Mouse (Mus musculus) heart, embryonic 16.5 days (tissue): ENCODE data around the gene Rap1gds1. TPM values are rescaled to one million over a fixed set of nuclear protein-coding genes. Genes with fewer than 3 reads are reported as not detected.

Experiments used
- ATAC-seq: fragments of 200-750 bp; cut with Nextera tagmentation; replicated peaks from 2 replicates; pipeline ENCODE4 v1.8.0; 2017; ENCODE audit warnings: moderate number of reproducible peaks; ENCODE audit not compliant: insufficient read depth, low FRiP score; ENCODE audit errors: extremely low read depth
- H3K27ac ChIP-seq: fragments of 300-500 bp; sonication (generic); 2 replicates; pipeline ENCODE4 v1.5.1; 2014; ENCODE audit warnings: mild to moderate bottlenecking, low read length, control low read depth, moderate library complexity
- H3K27me3 ChIP-seq: fragments of 300-500 bp; sonication (generic); 2 replicates; pipeline ENCODE4 v1.6.1; 2014; ENCODE audit warnings: low read length, mixed read lengths; ENCODE audit not compliant: control insufficient read depth, insufficient read depth
- H3K36me3 ChIP-seq: fragments of 300-500 bp; sonication (generic); 2 replicates; pipeline ENCODE4 v1.6.1; 2014; ENCODE audit not compliant: control insufficient read depth, insufficient read depth
- H3K4me1 ChIP-seq: fragments of 300-500 bp; sonication (generic); 2 replicates; pipeline ENCODE4 v1.6.1; 2014; ENCODE audit warnings: low read length, mixed read lengths; ENCODE audit not compliant: control insufficient read depth, insufficient read depth
- H3K4me2 ChIP-seq: fragments of 300-500 bp; sonication (generic); 2 replicates; pipeline ENCODE4 v1.6.1; 2014; ENCODE audit warnings: low read depth, mild to moderate bottlenecking, control low read depth, low read length
- H3K4me3 ChIP-seq: fragments of 300-500 bp; sonication (generic); 2 replicates; pipeline ENCODE4 v1.5.1; 2014; ENCODE audit warnings: mild to moderate bottlenecking, control low read depth, low read length
- H3K9ac ChIP-seq: fragments of 300-500 bp; sonication (generic); 2 replicates; pipeline ENCODE4 v1.6.1; 2014; ENCODE audit warnings: low read length, control low read depth
- H3K9me3 ChIP-seq: fragments of 300-500 bp; sonication (generic); replicated peaks from 2 replicates; pipeline ENCODE4 v1.6.1; 2016; ENCODE audit warnings: low read length; ENCODE audit not compliant: control insufficient read depth
- WGBS: fragments of 180-500 bp; shearing (Covaris S2); extraction: QIAGEN DNeasy Blood & Tissue Kit; methylation state at CpG from one replicate; pipeline ENCODE4 v1.1.7; 2014; 5-methylcytosine and 5-hydroxymethylcytosine counted together
- polyA plus RNA-seq: library from polyadenylated mRNA; unstranded; fragments of >200 nt; fragmentation: Nextera tagmentation; extraction: Ambion mirVana; gene quantifications from 2 replicates; pipeline ENCODE4 v1.2.1, GENCODE M21; 2015

Gene Rap1gds1
- 55.0 and 56.2 TPM in 2 replicates for polyA plus RNA-seq

- under 1% methylated on average over 78 of the region's 97 CpGs for WGBS
- Histone ChIP-seq H3K9me3 (no peaks in the 10 kb centered on the region), H3K4me2 (peak within 1 kb of the TSS; percentile 73), H3K27me3 (no peaks in the 10 kb centered on the region), H3K4me1 (peaks cover 15% of the 10 kb centered on the region), H3K9ac (peak within 1 kb of the TSS; percentile 99), H3K27ac (peak within 1 kb of the TSS; percentile 98), H3K4me3 (peak within 1 kb of the TSS; percentile 98), H3K36me3 (no peaks in the 10 kb centered on the region)
- peak; percentile 56 for ATAC-seq
Observed at GRCm38 (mm10) chr3:139074484-139075211, at the start of gene Rap1gds1. TSS of gene Rap1gds1 (minus strand) at chr3:139075201.

DNA sequence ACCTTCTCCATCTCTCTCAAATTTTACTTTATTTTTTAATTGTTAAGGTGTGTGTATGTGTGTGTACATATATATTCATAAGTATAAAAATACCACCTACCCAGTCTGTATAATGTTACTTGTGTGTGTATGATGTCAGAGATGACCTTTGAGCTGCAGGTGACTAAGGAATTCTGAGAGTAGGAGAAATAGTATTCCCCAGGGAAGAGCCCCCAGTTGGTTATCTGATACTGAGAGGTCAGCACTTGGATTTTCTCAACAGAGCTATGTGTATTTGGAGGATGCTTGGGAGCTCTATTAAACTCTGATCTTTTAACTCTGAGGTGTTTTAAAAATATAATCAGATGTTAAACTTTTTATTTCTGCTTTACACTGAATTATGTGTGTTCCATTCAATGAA lies 43.4 kb upstream of the Rap1gds1 start:
- Histone ChIP-seq H3K27me3 (no peaks in the 10 kb centered on the region), H3K4me1 (no peaks in the 10 kb centered on the region), H3K9me3 (no peaks in the 10 kb centered on the region), H3K4me3 (no peak overlapping the region), H3K4me2 (no peak overlapping the region), H3K36me3 (no peaks in the 10 kb centered on the region), H3K9ac (no peak overlapping the region), H3K27ac (no peak overlapping the region)
- no peak for ATAC-seq

- Histone ChIP-seq H3K4me3 (no peak overlapping the region), H3K4me2 (no peak overlapping the region), H3K9ac (no peak overlapping the region), H3K4me1 (no peaks in the 10 kb centered on the region), H3K36me3 (no peaks in the 10 kb centered on the region), H3K27me3 (no peaks in the 10 kb centered on the region), H3K9me3 (no peaks in the 10 kb centered on the region), H3K27ac (no peak overlapping the region)
- no peak for ATAC-seq
- WGBS, result 72% methylated on average over 9 of the region's 9 CpGs
Observed at GRCm38 (mm10) chr3:139116733-139117337, 41.8 kb upstream of the Rap1gds1 start.

DNA sequence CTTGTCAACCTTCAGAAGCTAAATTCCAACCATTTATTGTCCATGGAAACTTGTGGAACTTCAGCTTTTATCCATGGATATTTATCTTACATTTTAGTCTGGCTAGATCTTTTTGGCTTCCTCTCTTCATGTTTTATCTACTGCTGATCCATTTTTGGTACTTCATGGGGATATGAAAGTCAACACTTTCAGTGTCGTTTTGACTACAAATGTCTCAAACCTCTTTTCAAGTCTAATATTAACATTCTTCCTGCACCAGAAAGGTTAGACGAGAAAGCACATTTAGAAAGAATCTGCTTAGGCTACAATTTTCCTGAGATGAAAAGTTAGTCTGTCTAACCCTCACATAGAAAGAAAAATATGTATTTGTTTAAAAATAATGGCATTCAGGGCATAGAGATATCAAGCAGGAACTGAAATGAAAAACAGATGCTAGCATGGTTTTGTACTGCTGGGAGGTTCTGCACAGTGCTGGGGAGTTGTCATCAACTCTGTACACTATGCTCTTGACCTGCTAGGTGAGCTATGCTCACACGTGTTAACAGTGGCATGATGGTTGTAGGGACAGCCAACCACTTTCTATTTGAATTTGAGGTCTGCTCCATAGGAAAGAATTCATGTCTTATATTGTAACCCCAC lies 37.5 kb upstream of the Rap1gds1 start:
- H3K4me2 ChIP-seq, result no peak overlapping the region
- no peaks in the 10 kb centered on the region for H3K4me1 ChIP-seq
- no peaks in the 10 kb centered on the region for H3K36me3 ChIP-seq
- H3K4me3 ChIP-seq, result no peak overlapping the region
- H3K9ac ChIP-seq, result no peak overlapping the region
- no peak for ATAC-seq
- H3K27ac ChIP-seq, result no peak overlapping the region
- no peaks in the 10 kb centered on the region for H3K27me3 ChIP-seq
- no peaks in the 10 kb centered on the region for H3K9me3 ChIP-seq
- 44% methylated on average over 3 of the region's 3 CpGs for WGBS

DNA sequence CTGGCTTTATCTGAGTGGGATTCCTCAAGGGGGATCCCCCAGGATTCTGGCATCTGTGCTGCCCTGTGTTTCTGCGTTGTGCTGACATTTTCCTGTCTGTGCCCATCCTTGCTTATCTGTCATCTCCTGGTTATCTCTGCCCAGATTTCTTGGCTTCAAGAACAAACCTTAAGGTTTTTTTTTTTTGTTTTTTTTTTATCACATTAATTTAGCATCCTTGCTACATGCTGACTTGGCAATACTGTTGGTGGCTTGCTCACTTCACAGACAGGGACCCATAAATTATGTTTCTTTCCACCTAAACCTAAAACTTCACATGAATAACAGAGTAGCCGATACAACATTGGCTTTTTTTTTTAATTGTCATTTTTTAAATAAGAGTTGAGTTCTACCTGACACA lies 36.9 kb upstream of the Rap1gds1 start:
- Histone ChIP-seq H3K27ac (no peak overlapping the region), H3K36me3 (no peaks in the 10 kb centered on the region), H3K4me2 (no peak overlapping the region), H3K9me3 (no peaks in the 10 kb centered on the region), H3K4me3 (no peak overlapping the region), H3K9ac (no peak overlapping the region), H3K27me3 (no peaks in the 10 kb centered on the region), H3K4me1 (no peaks in the 10 kb centered on the region)
- no peak for ATAC-seq
- WGBS, result 73% methylated on average over 2 of the region's 2 CpGs

DNA sequence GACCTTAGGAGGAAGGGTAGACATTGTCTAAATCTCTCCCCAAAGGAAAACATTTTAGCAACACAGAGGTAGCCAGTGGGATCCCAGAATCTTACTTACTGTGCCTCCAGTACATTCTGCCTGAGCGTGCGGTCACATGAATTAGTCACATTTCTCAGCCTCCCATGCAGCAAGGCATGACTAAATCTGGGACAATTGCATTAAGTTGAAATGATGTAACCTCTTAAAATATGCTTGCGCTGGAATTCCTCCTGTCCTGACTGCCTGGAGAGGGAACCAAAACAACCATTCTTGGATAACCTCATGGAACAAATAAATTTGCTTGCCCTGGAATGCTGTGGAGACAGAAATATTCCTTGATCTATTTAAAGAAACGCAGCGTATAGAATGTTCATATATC lies 33.2 kb upstream of the Rap1gds1 start:
- Histone ChIP-seq H3K4me3 (no peak overlapping the region), H3K27me3 (no peaks in the 10 kb centered on the region), H3K9me3 (no peaks in the 10 kb centered on the region), H3K36me3 (no peaks in the 10 kb centered on the region), H3K9ac (no peak overlapping the region), H3K4me2 (no peak overlapping the region), H3K27ac (no peak overlapping the region), H3K4me1 (no peaks in the 10 kb centered on the region)
- WGBS, result 61% methylated on average over 5 of the region's 5 CpGs
- ATAC-seq, result 0 out of 2 replicates have a peak, but pooled peaks have one; percentile 14

DNA sequence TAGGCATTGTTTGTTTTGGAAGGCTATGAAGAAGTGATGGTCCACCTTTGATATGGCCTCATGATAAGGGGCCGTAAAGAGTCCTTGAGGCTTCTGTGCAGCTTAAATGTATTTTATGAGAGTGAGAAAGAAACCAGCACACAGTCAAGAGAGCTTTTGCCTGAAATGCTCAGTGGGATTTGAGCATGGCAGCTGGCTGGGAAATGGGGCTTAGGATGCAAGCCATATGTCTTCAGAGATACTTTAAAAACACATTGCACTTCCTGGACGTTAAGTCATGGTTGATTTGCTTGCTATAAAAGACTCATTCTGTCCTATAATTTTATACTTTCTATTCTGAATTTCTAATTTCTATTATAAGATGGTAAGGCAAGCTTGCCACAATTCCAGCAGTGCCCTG lies 28.9 kb upstream of the Rap1gds1 start:
- H3K36me3 ChIP-seq, result no peaks in the 10 kb centered on the region
- no peaks in the 10 kb centered on the region for H3K9me3 ChIP-seq
- H3K4me2 ChIP-seq, result no peak overlapping the region
- 57% methylated on average over 2 of the region's 2 CpGs for WGBS
- no peak for ATAC-seq
- no peaks in the 10 kb centered on the region for H3K27me3 ChIP-seq
- no peak overlapping the region for H3K4me3 ChIP-seq
- no peaks in the 10 kb centered on the region for H3K4me1 ChIP-seq
- no peak overlapping the region for H3K9ac ChIP-seq
- no peak overlapping the region for H3K27ac ChIP-seq

GRCm38 (mm10) chr3:139103346-139103745 lies 28.3 kb upstream of the Rap1gds1 start:
- Histone ChIP-seq H3K4me3 (no peak overlapping the region), H3K27me3 (no peaks in the 10 kb centered on the region), H3K27ac (no peak overlapping the region), H3K4me2 (no peak overlapping the region), H3K9ac (no peak overlapping the region), H3K36me3 (no peaks in the 10 kb centered on the region), H3K4me1 (no peaks in the 10 kb centered on the region), H3K9me3 (no peaks in the 10 kb centered on the region)
- ATAC-seq, result no peak
- WGBS, result 18% methylated on average over 3 of the region's 3 CpGs

DNA sequence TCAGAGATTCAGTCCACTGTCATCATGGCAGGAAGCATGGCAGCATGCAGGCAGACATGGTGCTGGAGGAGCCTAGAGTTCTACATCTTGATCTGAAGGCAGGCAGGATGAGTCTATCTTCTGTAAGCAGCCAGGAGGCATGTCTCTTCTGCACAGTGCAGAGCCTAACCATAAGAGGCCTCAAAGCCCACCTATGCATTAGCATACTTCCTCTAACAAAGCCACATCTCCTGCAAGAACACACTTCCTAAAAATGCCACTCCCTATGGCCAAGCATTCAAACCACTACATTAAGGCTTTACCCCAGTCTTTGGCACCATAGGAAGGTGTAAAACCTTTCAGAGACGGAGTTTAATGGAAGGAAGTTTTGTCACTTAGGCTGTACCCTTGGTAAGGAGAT lies 26.9 kb upstream of the Rap1gds1 start:
- Histone ChIP-seq H3K9me3 (no peaks in the 10 kb centered on the region), H3K27me3 (no peaks in the 10 kb centered on the region), H3K27ac (no peak overlapping the region), H3K4me1 (no peaks in the 10 kb centered on the region), H3K9ac (no peak overlapping the region), H3K36me3 (no peaks in the 10 kb centered on the region), H3K4me3 (no peak overlapping the region), H3K4me2 (no peak overlapping the region)
- 75% methylated on average over 1 of the region's 1 CpGs for WGBS
- ATAC-seq, result no peak
